Mouse (Mus musculus): ENCODE measurements around the gene Bik. TPM values are rescaled to one million over a fixed set of nuclear protein-coding genes. Genes with fewer than 3 reads are reported as not detected.
A peak's percentile ranks its signal among the peaks of the same experiment; 100 is the strongest.

Gene Bik
- polyA plus RNA-seq, 1 experiment from 2014 or later, result 11.0 TPM

GRCm38 (mm10) chr15:83518215-83519048 is 8.2 kb upstream of the Bik start:
- Histone ChIP-seq H3K27me3 (no peaks in the 10 kb centered on the region), H3K36me3 (no peaks in the 10 kb centered on the region), H3K9me3 (replicated peaks) (no peaks in the 10 kb centered on the region), H3K9ac (no peak overlapping the region), H3K4me1 (peaks cover 23% of the 10 kb centered on the region), H3K4me3 (replicated peaks) (no peak overlapping the region), H3K4me2 (peak overlapping the region; percentile 44; the same call in 1 of the 2 replicates), H3K27ac (no peak overlapping the region)
- peak; percentile 69; the same call in 1 of the 2 replicates for ATAC-seq (replicated peaks; ENCODE audit: low FRiP score)
- WGBS, result 35% methylated on average over 20 of the region's 20 CpGs

GRCm38 (mm10) chr15:83520861-83521382 is 5.7 kb upstream of the Bik start:
- no peak overlapping the region for H3K27ac ChIP-seq
- no peaks in the 10 kb centered on the region for H3K9me3 ChIP-seq (replicated peaks)
- peaks cover 34% of the 10 kb centered on the region for H3K4me1 ChIP-seq
- ATAC-seq (replicated peaks; ENCODE audit: low FRiP score), result no peak
- no peak overlapping the region for H3K4me3 ChIP-seq (replicated peaks)
- H3K27me3 ChIP-seq, result peaks cover 17% of the 10 kb centered on the region
- no peak overlapping the region for H3K9ac ChIP-seq
- H3K4me2 ChIP-seq, result no peak overlapping the region
- 84% methylated on average over 6 of the region's 6 CpGs for WGBS
- no peaks in the 10 kb centered on the region for H3K36me3 ChIP-seq

- H3K36me3 ChIP-seq, result no peaks in the 10 kb centered on the region
- peaks cover 48% of the 10 kb centered on the region for H3K4me1 ChIP-seq
- no peak overlapping the region for H3K9ac ChIP-seq
- peaks cover 40% of the 10 kb centered on the region for H3K27me3 ChIP-seq
- 39% methylated on average over 7 of the region's 7 CpGs for WGBS
- no peak overlapping the region for H3K4me2 ChIP-seq
- H3K4me3 ChIP-seq (replicated peaks), result no peak overlapping the region
- H3K27ac ChIP-seq, result no peak overlapping the region
- no peak for ATAC-seq (replicated peaks; ENCODE audit: low FRiP score)
- H3K9me3 ChIP-seq (replicated peaks), result no peaks in the 10 kb centered on the region
Observed at GRCm38 (mm10) chr15:83523196-83523595, 3.5 kb upstream of the Bik start.

GRCm38 (mm10) chr15:83523638-83524332 is 2.9 kb upstream of the Bik start:
- Histone ChIP-seq H3K27ac (no peak overlapping the region), H3K4me1 (peaks cover 48% of the 10 kb centered on the region), H3K36me3 (no peaks in the 10 kb centered on the region), H3K4me3 (replicated peaks) (no peak overlapping the region), H3K27me3 (peaks cover 41% of the 10 kb centered on the region), H3K9me3 (replicated peaks) (no peaks in the 10 kb centered on the region), H3K4me2 (no peak overlapping the region), H3K9ac (no peak overlapping the region)
- ATAC-seq (replicated peaks; ENCODE audit: low FRiP score), result no peak
- 63% methylated on average over 14 of the region's 14 CpGs for WGBS

- Histone ChIP-seq H3K27me3 (peaks cover 41% of the 10 kb centered on the region), H3K9me3 (replicated peaks) (no peaks in the 10 kb centered on the region), H3K9ac (no peak overlapping the region), H3K36me3 (no peaks in the 10 kb centered on the region), H3K4me1 (peaks cover 49% of the 10 kb centered on the region), H3K4me3 (replicated peaks) (no peak overlapping the region), H3K4me2 (no peak overlapping the region), H3K27ac (no peak overlapping the region)
- no peak for ATAC-seq (replicated peaks; ENCODE audit: low FRiP score)
- 84% methylated on average over 3 of the region's 3 CpGs for WGBS
Observed at GRCm38 (mm10) chr15:83524333-83524729, 2.3 kb upstream of the Bik start.

GRCm38 (mm10) chr15:83527092-83527437 is 403 bp downstream of the Bik start:
- WGBS, result under 1% methylated on average over 26 of the region's 26 CpGs
- H3K9me3 ChIP-seq (replicated peaks), result no peaks in the 10 kb centered on the region
- H3K4me2 ChIP-seq, result peak overlapping the region; percentile 98
- ATAC-seq (replicated peaks; ENCODE audit: low FRiP score), result 0 out of 2 replicates have a peak, but pooled peaks have one; percentile 10
- no peak overlapping the region for H3K27ac ChIP-seq
- peaks cover 65% of the 10 kb centered on the region for H3K4me1 ChIP-seq
- peaks cover 41% of the 10 kb centered on the region for H3K27me3 ChIP-seq
- H3K9ac ChIP-seq, result peak overlapping the region; percentile 50
- H3K36me3 ChIP-seq, result no peaks in the 10 kb centered on the region
- H3K4me3 ChIP-seq (replicated peaks), result peak overlapping the region; percentile 60

GRCm38 (mm10) chr15:83527747-83528146 is 1.1 kb downstream of the Bik start:
- Histone ChIP-seq H3K4me2 (peak overlapping the region; percentile 98), H3K36me3 (no peaks in the 10 kb centered on the region), H3K9me3 (replicated peaks) (no peaks in the 10 kb centered on the region), H3K9ac (no peak overlapping the region; the same call in 1 of the 2 replicates), H3K27ac (no peak overlapping the region), H3K4me3 (replicated peaks) (peak overlapping the region; percentile 60), H3K4me1 (peaks cover 63% of the 10 kb centered on the region), H3K27me3 (peaks cover 41% of the 10 kb centered on the region)
- 81% methylated on average over 2 of the region's 2 CpGs for WGBS
- no peak for ATAC-seq (replicated peaks; ENCODE audit: low FRiP score)

- H3K4me1 ChIP-seq, result peaks cover 57% of the 10 kb centered on the region
- no peak overlapping the region for H3K4me2 ChIP-seq
- peak overlapping the region; percentile 59 for H3K27ac ChIP-seq
- no peaks in the 10 kb centered on the region for H3K9me3 ChIP-seq (replicated peaks)
- no peak overlapping the region for H3K4me3 ChIP-seq (replicated peaks)
- WGBS, result 65% methylated on average over 4 of the region's 4 CpGs
- H3K27me3 ChIP-seq, result peaks cover 41% of the 10 kb centered on the region
- H3K9ac ChIP-seq, result no peak overlapping the region
- no peaks in the 10 kb centered on the region for H3K36me3 ChIP-seq
- no peak for ATAC-seq (replicated peaks; ENCODE audit: low FRiP score)
Observed at GRCm38 (mm10) chr15:83528892-83529291, 2.2 kb downstream of the Bik start.

- WGBS, result 64% methylated on average over 5 of the region's 5 CpGs
- H3K4me1 ChIP-seq, result peaks cover 57% of the 10 kb centered on the region
- H3K27ac ChIP-seq, result peak overlapping the region; percentile 59
- ATAC-seq (replicated peaks; ENCODE audit: low FRiP score), result no peak
- H3K4me3 ChIP-seq (replicated peaks), result no peak overlapping the region
- H3K36me3 ChIP-seq, result no peaks in the 10 kb centered on the region
- no peak overlapping the region for H3K9ac ChIP-seq
- peaks cover 34% of the 10 kb centered on the region for H3K27me3 ChIP-seq
- peak overlapping the region; percentile 20; the same call in 1 of the 2 replicates for H3K4me2 ChIP-seq
- H3K9me3 ChIP-seq (replicated peaks), result no peaks in the 10 kb centered on the region
Observed at GRCm38 (mm10) chr15:83529765-83530164, 3.1 kb downstream of the Bik start.

- H3K4me2 ChIP-seq, result no peak overlapping the region
- peaks cover 30% of the 10 kb centered on the region for H3K27me3 ChIP-seq
- no peaks in the 10 kb centered on the region for H3K9me3 ChIP-seq (replicated peaks)
- H3K27ac ChIP-seq, result peak overlapping the region; percentile 82
- no peak overlapping the region for H3K4me3 ChIP-seq (replicated peaks)
- H3K36me3 ChIP-seq, result no peaks in the 10 kb centered on the region
- no peak overlapping the region for H3K9ac ChIP-seq
- peaks cover 58% of the 10 kb centered on the region for H3K4me1 ChIP-seq
- no peak for ATAC-seq (replicated peaks; ENCODE audit: low FRiP score)
- WGBS, result 43% methylated on average over 9 of the region's 9 CpGs
Observed at GRCm38 (mm10) chr15:83530233-83530632, 3.6 kb downstream of the Bik start.

GRCm38 (mm10) chr15:83530688-83531087 is 4.0 kb downstream of the Bik start:
- Histone ChIP-seq H3K27me3 (peaks cover 26% of the 10 kb centered on the region), H3K4me2 (no peak overlapping the region), H3K36me3 (no peaks in the 10 kb centered on the region), H3K27ac (peak overlapping the region; percentile 82), H3K9me3 (replicated peaks) (no peaks in the 10 kb centered on the region), H3K4me3 (replicated peaks) (no peak overlapping the region), H3K4me1 (peaks cover 58% of the 10 kb centered on the region), H3K9ac (no peak overlapping the region)
- ATAC-seq (replicated peaks; ENCODE audit: low FRiP score), result 0 out of 2 replicates have a peak, but pooled peaks have one; percentile 26
- 57% methylated on average over 6 of the region's 6 CpGs for WGBS

- no peak overlapping the region for H3K4me2 ChIP-seq
- H3K9ac ChIP-seq, result no peak overlapping the region
- H3K4me3 ChIP-seq (replicated peaks), result no peak overlapping the region
- no peak for ATAC-seq (replicated peaks; ENCODE audit: low FRiP score)
- no peaks in the 10 kb centered on the region for H3K36me3 ChIP-seq
- H3K4me1 ChIP-seq, result peaks cover 47% of the 10 kb centered on the region
- 88% methylated on average over 5 of the region's 5 CpGs for WGBS
- no peak overlapping the region for H3K27ac ChIP-seq
- H3K9me3 ChIP-seq (replicated peaks), result no peaks in the 10 kb centered on the region
- H3K27me3 ChIP-seq, result peaks cover 13% of the 10 kb centered on the region
Observed at GRCm38 (mm10) chr15:83531961-83532469, 5.4 kb downstream of the Bik start.
